Mouse (Mus musculus): ENCODE results near the gene Abcb1b. TPM values are rescaled to one million over a fixed set of nuclear protein-coding genes. Genes with fewer than 3 reads are reported as not detected.

The Abcb1b gene
- total RNA-seq, 2 experiments from 2014 or later, result 1.0 TPM

Other genes with a start within 250 kb of the Abcb1b start
- 1 to 10 TPM; 1.4 to 1.8 TPM for gene Rundc3b, start 175.2 kb upstream of the Abcb1b start, total RNA-seq (2021)
- 1 to 10 TPM; 4.4 to 5.1 TPM for gene Abcb1a, start 138.1 kb upstream of the Abcb1b start, total RNA-seq (2021)
- gene Abcb4, start 95.6 kb downstream of the Abcb1b start, total RNA-seq (2021), result 1 to 10 TPM; 3.3 to 3.8 TPM
- gene Crot, start 199.2 kb downstream of the Abcb1b start, total RNA-seq (2021), result 10 to 100 TPM; 19.9 TPM